Mouse (Mus musculus) heart, postnatal 0 days (tissue): ENCODE measurements around the gene Mrpl42.

Experiments used
- CTCF ChIP-seq: IDR thresholded peaks from 2 replicates; pipeline ENCODE4 v1.5.1; 2016; ENCODE audit warnings: antibody characterized with exemption, control low read depth, low read depth
- EP300 ChIP-seq: IDR thresholded peaks from 2 replicates; pipeline ENCODE4 v1.6.1; 2016; ENCODE audit warnings: antibody characterized with exemption, low read depth

GRCm38 (mm10) chr10:95543377-95543776 is 41.6 kb upstream of the Mrpl42 start:
- TF ChIP-seq EP300: no peak
- TF ChIP-seq CTCF: no peak
